Mouse (Mus musculus): Measurements from ENCODE around the gene Gm43638. TPM values are rescaled to one million over a fixed set of nuclear protein-coding genes. Genes with fewer than 3 reads are reported as not detected.
"Not testable (repeated sequence)": the region's sequence is repeated elsewhere in the genome, so short reads cannot be mapped to it uniquely, and the experiment has no call there.

Gm43638 gene
- polyA plus RNA-seq, 1 experiment from 2014 or later = not detected

- no peaks in the 10 kb centered on the region for H3K9me3 ChIP-seq (replicated peaks)
- no peak overlapping the region for H3K27ac ChIP-seq
- H3K36me3 ChIP-seq (ENCODE audit: poor library complexity, severe bottlenecking) = no peaks in the 10 kb centered on the region
- H3K9ac ChIP-seq = no peak overlapping the region
- ATAC-seq = no peak
- no peaks in the 10 kb centered on the region for H3K4me1 ChIP-seq
- H3K27me3 ChIP-seq = no peaks in the 10 kb centered on the region
- 90% methylated on average over 3 of the region's 3 CpGs for WGBS
- no peak overlapping the region for H3K4me3 ChIP-seq
- no peak overlapping the region for H3K4me2 ChIP-seq
Observed at GRCm38 (mm10) chr5:87456216-87456850, 30.3 kb downstream of the Gm43638 start.

GRCm38 (mm10) chr5:87455519-87455918 is 31.1 kb downstream of the Gm43638 start:
- no peaks in the 10 kb centered on the region for H3K4me1 ChIP-seq
- no peak overlapping the region for H3K27ac ChIP-seq
- H3K4me2 ChIP-seq = no peak overlapping the region
- no peaks in the 10 kb centered on the region for H3K9me3 ChIP-seq (replicated peaks)
- no peak overlapping the region for H3K4me3 ChIP-seq
- no peak overlapping the region for H3K9ac ChIP-seq
- ATAC-seq = no peak
- no peaks in the 10 kb centered on the region for H3K36me3 ChIP-seq (ENCODE audit: poor library complexity, severe bottlenecking)
- H3K27me3 ChIP-seq = no peaks in the 10 kb centered on the region

GRCm38 (mm10) chr5:87452514-87452913 is 34.1 kb downstream of the Gm43638 start:
- ATAC-seq; H3K9me3 ChIP-seq (replicated peaks); H3K27me3 ChIP-seq; H3K4me1 ChIP-seq; H3K4me2 ChIP-seq; H3K9ac ChIP-seq; H3K36me3 ChIP-seq (ENCODE audit: poor library complexity, severe bottlenecking); H3K4me3 ChIP-seq; H3K27ac ChIP-seq: not testable (repeated sequence)
- WGBS = 69% methylated on average over 3 of the region's 5 CpGs

- Histone ChIP-seq H3K4me1 (no peaks in the 10 kb centered on the region), H3K4me3 (no peak overlapping the region), H3K36me3 (ENCODE audit: poor library complexity, severe bottlenecking) (no peaks in the 10 kb centered on the region), H3K27ac (no peak overlapping the region), H3K9me3 (replicated peaks) (no peaks in the 10 kb centered on the region), H3K9ac (no peak overlapping the region), H3K27me3 (no peaks in the 10 kb centered on the region), H3K4me2 (no peak overlapping the region)
- WGBS = 40% methylated on average over 3 of the region's 3 CpGs
- no peak; the same call in 1 of the 2 replicates for ATAC-seq
Observed at GRCm38 (mm10) chr5:87436264-87436663, 50.3 kb downstream of the Gm43638 start.

GRCm38 (mm10) chr5:87425676-87426075 is 60.9 kb downstream of the Gm43638 start:
- WGBS = 83% methylated on average over 3 of the region's 3 CpGs
- H3K4me1 ChIP-seq = no peaks in the 10 kb centered on the region
- H3K4me3 ChIP-seq = no peak overlapping the region
- H3K4me2 ChIP-seq = no peak overlapping the region
- H3K27ac ChIP-seq = no peak overlapping the region
- H3K27me3 ChIP-seq = no peaks in the 10 kb centered on the region
- H3K9ac ChIP-seq = no peak overlapping the region
- no peaks in the 10 kb centered on the region for H3K36me3 ChIP-seq (ENCODE audit: poor library complexity, severe bottlenecking)
- no peak for ATAC-seq
- no peaks in the 10 kb centered on the region for H3K9me3 ChIP-seq (replicated peaks)

GRCm38 (mm10) chr5:87424041-87424440 is 62.6 kb downstream of the Gm43638 start, which contains the start of gene Ugt2b38:
Ugt2b38 (minus strand) TSS chr5:87424203.
- not testable (repeated sequence) for H3K9me3 ChIP-seq (replicated peaks); H3K9ac ChIP-seq; H3K4me2 ChIP-seq; H3K4me1 ChIP-seq; ATAC-seq; H3K27me3 ChIP-seq; H3K27ac ChIP-seq; H3K4me3 ChIP-seq; H3K36me3 ChIP-seq (ENCODE audit: poor library complexity, severe bottlenecking)
- WGBS = 95% methylated on average over 1 of the region's 2 CpGs

Other genes starting within 250 kb of the Gm43638 start
- gene Ugt2b37, start 232.0 kb downstream of the Gm43638 start, polyA plus RNA-seq (2015; fragmentation: Nextera tagmentation; extraction: Ambion mirVana) = not detected in 2 replicates
- not detected in 2 replicates for gene Ugt2a3, start 149.6 kb downstream of the Gm43638 start, polyA plus RNA-seq (2015; fragmentation: Nextera tagmentation; extraction: Ambion mirVana)
- gene Ugt2b38, start 62.6 kb downstream of the Gm43638 start, polyA plus RNA-seq (2015; fragmentation: Nextera tagmentation; extraction: Ambion mirVana) = not detected in 2 replicates
- not detected in 2 replicates for gene Ugt2a2, start 4.5 kb downstream of the Gm43638 start, polyA plus RNA-seq (2015; fragmentation: Nextera tagmentation; extraction: Ambion mirVana)
- not detected in 2 replicates for gene Ugt2a1, start 4.1 kb upstream of the Gm43638 start, polyA plus RNA-seq (2015; fragmentation: Nextera tagmentation; extraction: Ambion mirVana)
- not detected in 2 replicates for gene Sult1b1, start 51.4 kb upstream of the Gm43638 start, polyA plus RNA-seq (2015; fragmentation: Nextera tagmentation; extraction: Ambion mirVana)
- not detected in 2 replicates for gene Sult1d1, start 82.2 kb upstream of the Gm43638 start, polyA plus RNA-seq (2015; fragmentation: Nextera tagmentation; extraction: Ambion mirVana)
- gene Sult1e1, start 104.8 kb upstream of the Gm43638 start, polyA plus RNA-seq (2015; fragmentation: Nextera tagmentation; extraction: Ambion mirVana) = not detected in 2 replicates
- not detected in 2 replicates for gene Csn1s1, start 179.4 kb upstream of the Gm43638 start, polyA plus RNA-seq (2015; fragmentation: Nextera tagmentation; extraction: Ambion mirVana)
- not detected in 2 replicates for gene Csn2, start 212.8 kb upstream of the Gm43638 start, polyA plus RNA-seq (2015; fragmentation: Nextera tagmentation; extraction: Ambion mirVana)